Mouse (Mus musculus) midbrain, embryonic 12.5 days (tissue): Measurements from ENCODE around the gene Tfpt. TPM values are rescaled to one million over a fixed set of nuclear protein-coding genes. Genes with fewer than 3 reads are reported as not detected.
A peak's percentile ranks its signal among the peaks of the same experiment; 100 is the strongest.
"Not testable (repeated sequence)": the region's sequence is repeated elsewhere in the genome, so short reads cannot be mapped to it uniquely, and the experiment has no call there.

Experiments
- ATAC-seq: fragments of 200-750 bp; cut with Nextera tagmentation; 2 replicates; pipeline ENCODE4 v1.8.0; 2017; ENCODE audit warnings: low read depth, moderate TSS enrichment, moderate library complexity; ENCODE audit not compliant: low FRiP score
- H3K27ac ChIP-seq: fragments of 300-500 bp; sonication (generic); replicated peaks from 2 replicates; pipeline ENCODE4 v1.5.1; 2016; ENCODE audit warnings: mild to moderate bottlenecking
- H3K27me3 ChIP-seq: fragments of 300-500 bp; sonication (generic); 2 replicates; pipeline ENCODE4 v1.6.1; 2016; ENCODE audit warnings: mild to moderate bottlenecking
- H3K36me3 ChIP-seq: fragments of 300-500 bp; sonication (generic); 2 replicates; pipeline ENCODE4 v1.6.1; 2016
- H3K4me1 ChIP-seq: fragments of 300-500 bp; sonication (generic); 2 replicates; pipeline ENCODE4 v1.6.1; 2016
- H3K4me2 ChIP-seq: fragments of 300-500 bp; sonication (generic); replicated peaks from 2 replicates; pipeline ENCODE4 v1.6.1; 2016; ENCODE audit warnings: mild to moderate bottlenecking, moderate library complexity
- H3K4me3 ChIP-seq: fragments of 300-500 bp; sonication (generic); 2 replicates; pipeline ENCODE4 v1.5.1; 2016; ENCODE audit warnings: mild to moderate bottlenecking
- H3K9ac ChIP-seq: fragments of 300-500 bp; sonication (generic); replicated peaks from 2 replicates; pipeline ENCODE4 v1.6.1; 2016; ENCODE audit warnings: mild to moderate bottlenecking, moderate library complexity
- H3K9me3 ChIP-seq: fragments of 300-500 bp; sonication (generic); 2 replicates; pipeline ENCODE4 v1.6.1; 2016; ENCODE audit warnings: mild to moderate bottlenecking
- WGBS: fragments of 180-500 bp; shearing (Covaris S2); methylation state at CpG from one replicate; pipeline ENCODE4 v1.1.7; 2016; 5-methylcytosine and 5-hydroxymethylcytosine counted together
- polyA plus RNA-seq: library from polyadenylated mRNA; unstranded; fragments of >200 nt; fragmentation: Nextera tagmentation; extraction: Ambion mirVana; gene quantifications from 2 replicates; pipeline ENCODE4 v1.2.1, GENCODE M21; 2016

Tfpt gene
- polyA plus RNA-seq, 1 experiment from 2014 or later: 37.1 TPM

GRCm38 (mm10) chr7:3591534-3591933, 38.2 kb downstream of the Tfpt start:
- no peak overlapping the region for H3K9ac ChIP-seq
- no peaks in the 10 kb centered on the region for H3K36me3 ChIP-seq
- no peak for ATAC-seq
- no peak overlapping the region for H3K27ac ChIP-seq
- no peaks in the 10 kb centered on the region for H3K27me3 ChIP-seq
- peaks cover 2% of the 10 kb centered on the region; the same call in 1 of the 2 replicates for H3K4me1 ChIP-seq
- WGBS: 76% methylated on average over 1 of the region's 1 CpGs
- H3K4me2 ChIP-seq: no peak overlapping the region
- H3K4me3 ChIP-seq: no peak overlapping the region
- H3K9me3 ChIP-seq: no peaks in the 10 kb centered on the region

GRCm38 (mm10) chr7:3590550-3590949, 39.2 kb downstream of the Tfpt start:
- Histone ChIP-seq H3K4me2 (no peak overlapping the region), H3K36me3 (no peaks in the 10 kb centered on the region), H3K27ac (no peak overlapping the region), H3K9ac (no peak overlapping the region), H3K4me3 (no peak overlapping the region), H3K9me3 (no peaks in the 10 kb centered on the region), H3K27me3 (no peaks in the 10 kb centered on the region), H3K4me1 (peaks cover 6% of the 10 kb centered on the region; the same call in 1 of the 2 replicates)
- 83% methylated on average over 3 of the region's 3 CpGs for WGBS
- no peak for ATAC-seq

- H3K27ac ChIP-seq: no peak overlapping the region
- no peak overlapping the region for H3K4me3 ChIP-seq
- no peaks in the 10 kb centered on the region for H3K36me3 ChIP-seq
- WGBS: 88% methylated on average over 1 of the region's 1 CpGs
- no peaks in the 10 kb centered on the region for H3K27me3 ChIP-seq
- no peak for ATAC-seq
- H3K9me3 ChIP-seq: no peaks in the 10 kb centered on the region
- no peak overlapping the region for H3K4me2 ChIP-seq
- peaks cover 6% of the 10 kb centered on the region; the same call in 1 of the 2 replicates for H3K4me1 ChIP-seq
- no peak overlapping the region for H3K9ac ChIP-seq
These were observed 42.4 kb downstream of the Tfpt start for GRCm38 (mm10) chr7:3587292-3587691.

GRCm38 (mm10) chr7:3586255-3586654, 43.5 kb downstream of the Tfpt start:
- Histone ChIP-seq H3K27me3 (no peaks in the 10 kb centered on the region), H3K4me1 (peaks cover 6% of the 10 kb centered on the region; the same call in 1 of the 2 replicates), H3K4me3 (no peak overlapping the region), H3K27ac (no peak overlapping the region), H3K9me3 (no peaks in the 10 kb centered on the region), H3K9ac (no peak overlapping the region), H3K4me2 (0 out of 2 replicates have a peak overlapping the region, but pooled peaks have one; percentile 3), H3K36me3 (no peaks in the 10 kb centered on the region)
- WGBS: 3% methylated on average over 5 of the region's 5 CpGs
- ATAC-seq: no peak

- H3K4me1 ChIP-seq: peaks cover 6% of the 10 kb centered on the region; the same call in 1 of the 2 replicates
- H3K4me3 ChIP-seq: no peak overlapping the region
- WGBS: 22% methylated on average over 6 of the region's 6 CpGs
These were observed 44.0 kb downstream of the Tfpt start for GRCm38 (mm10) chr7:3585763-3586162.

GRCm38 (mm10) chr7:3580029-3580428, 49.7 kb downstream of the Tfpt start:
- no peaks in the 10 kb centered on the region for H3K4me1 ChIP-seq
- WGBS: 74% methylated on average over 2 of the region's 2 CpGs

More at GRCm38 (mm10) chr7:3585763-3586162, 44.0 kb downstream of the Tfpt start:
- ATAC-seq: no peak
- Histone ChIP-seq H3K36me3 (no peaks in the 10 kb centered on the region), H3K27me3 (no peaks in the 10 kb centered on the region), H3K9me3 (no peaks in the 10 kb centered on the region), H3K4me2 (no peak overlapping the region), H3K27ac (no peak overlapping the region), H3K9ac (no peak overlapping the region)

GRCm38 (mm10) chr7:3578952-3579546, 50.7 kb downstream of the Tfpt start:
- H3K27ac ChIP-seq: no peak overlapping the region
- no peaks in the 10 kb centered on the region for H3K27me3 ChIP-seq
- H3K9ac ChIP-seq: no peak overlapping the region
- H3K4me2 ChIP-seq: no peak overlapping the region
- no peaks in the 10 kb centered on the region for H3K36me3 ChIP-seq
- H3K4me1 ChIP-seq: no peaks in the 10 kb centered on the region
- H3K9me3 ChIP-seq: no peaks in the 10 kb centered on the region
- ATAC-seq: no peak
- H3K4me3 ChIP-seq: no peak overlapping the region
- WGBS: 74% methylated on average over 6 of the region's 6 CpGs

More at GRCm38 (mm10) chr7:3580029-3580428, 49.7 kb downstream of the Tfpt start:
- Histone ChIP-seq H3K9ac (no peak overlapping the region), H3K4me2 (no peak overlapping the region), H3K36me3 (no peaks in the 10 kb centered on the region), H3K9me3 (no peaks in the 10 kb centered on the region), H3K27me3 (no peaks in the 10 kb centered on the region), H3K4me3 (no peak overlapping the region), H3K27ac (no peak overlapping the region)
- no peak for ATAC-seq

- H3K4me2 ChIP-seq: no peak overlapping the region
- WGBS: 79% methylated on average over 2 of the region's 2 CpGs
- H3K9me3 ChIP-seq: no peaks in the 10 kb centered on the region
- H3K27ac ChIP-seq: no peak overlapping the region
- no peaks in the 10 kb centered on the region for H3K4me1 ChIP-seq
- ATAC-seq: no peak
- H3K36me3 ChIP-seq: no peaks in the 10 kb centered on the region
- H3K27me3 ChIP-seq: no peaks in the 10 kb centered on the region
- no peak overlapping the region for H3K9ac ChIP-seq
- no peak overlapping the region for H3K4me3 ChIP-seq
These were observed 51.5 kb downstream of the Tfpt start for GRCm38 (mm10) chr7:3578196-3578595.

GRCm38 (mm10) chr7:3576354-3577124, 53.2 kb downstream of the Tfpt start:
- no peak for ATAC-seq
- Histone ChIP-seq H3K27ac (no peak overlapping the region), H3K4me1 (no peaks in the 10 kb centered on the region), H3K4me2 (no peak overlapping the region), H3K27me3 (no peaks in the 10 kb centered on the region), H3K9me3 (no peaks in the 10 kb centered on the region), H3K36me3 (no peaks in the 10 kb centered on the region), H3K9ac (no peak overlapping the region), H3K4me3 (no peak overlapping the region)
- WGBS: 84% methylated on average over 5 of the region's 5 CpGs

- no peak overlapping the region for H3K4me3 ChIP-seq
- WGBS: 61% methylated on average over 5 of the region's 5 CpGs
- no peaks in the 10 kb centered on the region for H3K9me3 ChIP-seq
- no peak overlapping the region for H3K4me2 ChIP-seq
- H3K36me3 ChIP-seq: no peaks in the 10 kb centered on the region
- H3K27me3 ChIP-seq: no peaks in the 10 kb centered on the region
- no peak overlapping the region for H3K9ac ChIP-seq
- H3K4me1 ChIP-seq: no peaks in the 10 kb centered on the region
- no peak for ATAC-seq
- no peak overlapping the region for H3K27ac ChIP-seq
These were observed 55.5 kb downstream of the Tfpt start for GRCm38 (mm10) chr7:3574216-3574615.

- Histone ChIP-seq H3K4me2 (no peak overlapping the region), H3K4me1 (no peaks in the 10 kb centered on the region), H3K9me3 (no peaks in the 10 kb centered on the region), H3K4me3 (no peak overlapping the region), H3K36me3 (no peaks in the 10 kb centered on the region), H3K27me3 (no peaks in the 10 kb centered on the region), H3K9ac (no peak overlapping the region), H3K27ac (no peak overlapping the region)
- no peak for ATAC-seq
- 85% methylated on average over 1 of the region's 1 CpGs for WGBS
These were observed 57.9 kb downstream of the Tfpt start for GRCm38 (mm10) chr7:3571847-3572246.

GRCm38 (mm10) chr7:3570580-3570979, 59.1 kb downstream of the Tfpt start:
- WGBS: 84% methylated on average over 3 of the region's 3 CpGs
- not testable (repeated sequence) for H3K27ac ChIP-seq, H3K4me3 ChIP-seq, H3K4me1 ChIP-seq, H3K36me3 ChIP-seq, ATAC-seq, H3K9ac ChIP-seq, H3K9me3 ChIP-seq, H3K4me2 ChIP-seq, H3K27me3 ChIP-seq
